Mouse (Mus musculus) neural tube, embryonic 11.5 days (tissue): ENCODE data around the gene Gpr143. TPM values are rescaled to one million over a fixed set of nuclear protein-coding genes. Genes with fewer than 3 reads are reported as not detected.
A peak's percentile ranks its signal among the peaks of the same experiment; 100 is the strongest.
"Not testable (repeated sequence)": the region's sequence is repeated elsewhere in the genome, so short reads cannot be mapped to it uniquely, and the experiment has no call there.

Experiments used
- ATAC-seq: fragments of 200-750 bp; cut with Nextera tagmentation; 2 replicates; pipeline ENCODE4 v1.8.0; 2017; ENCODE audit warnings: moderate number of reproducible peaks, mild to moderate bottlenecking, moderate TSS enrichment, moderate library complexity; ENCODE audit not compliant: insufficient read depth, low FRiP score, low TSS enrichment
- DNase-seq: peaks from one replicate; pipeline ENCODE4 v3.0.0-alpha.2; 2015; ENCODE audit warnings: low spot score
- H3K27ac ChIP-seq: fragments of 300-500 bp; sonication (generic); 2 replicates; pipeline ENCODE4 v1.5.1; 2014; ENCODE audit warnings: low read depth, mild to moderate bottlenecking, low read length
- H3K27me3 ChIP-seq: fragments of 300-500 bp; sonication (generic); 2 replicates; pipeline ENCODE4 v1.6.1; 2014; ENCODE audit warnings: mild to moderate bottlenecking, low read length, mixed read lengths; ENCODE audit not compliant: control insufficient read depth, insufficient read depth
- H3K36me3 ChIP-seq: fragments of 300-500 bp; sonication (generic); 2 replicates; pipeline ENCODE4 v1.6.1; 2014; ENCODE audit warnings: mild to moderate bottlenecking, low read length, moderate library complexity, mixed read lengths; ENCODE audit not compliant: control insufficient read depth, insufficient read depth
- H3K4me1 ChIP-seq: fragments of 300-500 bp; sonication (generic); 2 replicates; pipeline ENCODE4 v1.6.1; 2014; ENCODE audit warnings: low read length, mixed read lengths; ENCODE audit not compliant: control insufficient read depth, insufficient read depth
- H3K4me2 ChIP-seq: fragments of 300-500 bp; sonication (generic); 2 replicates; pipeline ENCODE4 v1.6.1; 2014; ENCODE audit warnings: low read depth, mild to moderate bottlenecking, moderate library complexity
- H3K4me3 ChIP-seq: fragments of 300-500 bp; sonication (generic); 2 replicates; pipeline ENCODE4 v1.5.1; 2014; ENCODE audit warnings: low read depth, low read length
- H3K9ac ChIP-seq: fragments of 300-500 bp; sonication (generic); 2 replicates; pipeline ENCODE4 v1.6.1; 2014; ENCODE audit warnings: mild to moderate bottlenecking, low read length
- H3K9me3 ChIP-seq: fragments of 300-500 bp; sonication (generic); 2 replicates; pipeline ENCODE4 v1.6.1; 2016; ENCODE audit warnings: low read length; ENCODE audit not compliant: control insufficient read depth
- WGBS: fragments of 180-500 bp; shearing (Covaris S2); extraction: QIAGEN DNeasy Blood & Tissue Kit; methylation state at CpG from one replicate; pipeline ENCODE4 v1.1.7; 2014; 5-methylcytosine and 5-hydroxymethylcytosine counted together
- polyA plus RNA-seq: library from polyadenylated mRNA; unstranded; fragments of >200 nt; fragmentation: Nextera tagmentation; extraction: Ambion mirVana; gene quantifications from 2 replicates; pipeline ENCODE4 v1.2.1, GENCODE M21; 2014

Gene Gpr143
- polyA plus RNA-seq, 1 experiment from 2014 or later: not detected

DNA sequence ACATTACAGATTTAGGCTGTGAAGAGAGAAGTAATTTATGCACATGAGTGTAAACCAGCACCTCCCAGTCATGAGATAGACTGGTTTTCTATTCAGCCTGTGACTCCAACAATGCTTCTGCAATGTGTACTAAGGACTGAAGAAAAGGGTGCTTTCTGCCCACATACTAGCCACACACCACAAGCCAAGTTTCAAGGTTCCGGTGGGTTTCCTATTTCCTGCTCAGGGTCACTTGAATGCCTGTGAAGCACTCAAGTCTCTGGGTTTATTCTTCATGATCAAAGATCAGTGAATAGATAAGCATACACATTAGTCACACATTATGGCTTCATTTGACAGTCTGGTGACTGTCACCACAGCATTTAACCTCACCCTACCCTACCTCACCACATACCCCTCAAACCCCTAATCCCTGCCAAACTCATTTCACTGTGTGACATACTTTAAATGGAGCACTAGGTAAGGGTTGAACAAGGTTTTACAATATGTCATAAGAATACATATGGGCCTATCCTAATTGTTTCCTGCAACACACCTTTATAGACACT is 49.4 kb downstream of the Gpr143 start:
- DNase-seq, H3K9me3 ChIP-seq, ATAC-seq, H3K4me2 ChIP-seq, H3K9ac ChIP-seq, H3K27ac ChIP-seq, H3K36me3 ChIP-seq, H3K4me3 ChIP-seq, H3K4me1 ChIP-seq, H3K27me3 ChIP-seq: not testable (repeated sequence)
- WGBS: no CpG with 5 or more reads among the region's 1 CpGs

DNA sequence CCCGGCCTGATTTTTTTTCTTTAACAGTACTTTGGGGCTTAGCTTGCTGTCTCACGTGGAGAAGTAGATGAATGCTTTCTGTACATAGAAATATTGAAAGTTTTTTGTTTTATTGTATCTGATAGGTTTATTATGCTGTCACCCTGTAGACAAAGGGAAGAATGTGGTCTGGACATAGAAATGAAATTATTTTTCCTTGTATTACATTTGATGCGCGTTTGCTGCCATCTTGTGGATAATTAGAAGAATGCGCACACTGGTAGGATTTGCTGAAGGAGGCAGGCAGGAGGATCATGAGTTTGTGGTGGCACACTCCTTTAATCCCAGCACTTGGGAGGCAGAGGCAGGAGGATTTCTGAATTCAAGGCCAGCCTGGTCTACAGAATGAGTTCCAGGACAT is 53.2 kb downstream of the Gpr143 start:
- H3K27ac ChIP-seq, H3K27me3 ChIP-seq, ATAC-seq, H3K4me2 ChIP-seq, H3K4me1 ChIP-seq, H3K9ac ChIP-seq, H3K9me3 ChIP-seq, H3K36me3 ChIP-seq, H3K4me3 ChIP-seq: not testable (repeated sequence)
- DNase-seq: peak; percentile 9
- WGBS: 28% methylated on average over 5 of the region's 5 CpGs

DNA sequence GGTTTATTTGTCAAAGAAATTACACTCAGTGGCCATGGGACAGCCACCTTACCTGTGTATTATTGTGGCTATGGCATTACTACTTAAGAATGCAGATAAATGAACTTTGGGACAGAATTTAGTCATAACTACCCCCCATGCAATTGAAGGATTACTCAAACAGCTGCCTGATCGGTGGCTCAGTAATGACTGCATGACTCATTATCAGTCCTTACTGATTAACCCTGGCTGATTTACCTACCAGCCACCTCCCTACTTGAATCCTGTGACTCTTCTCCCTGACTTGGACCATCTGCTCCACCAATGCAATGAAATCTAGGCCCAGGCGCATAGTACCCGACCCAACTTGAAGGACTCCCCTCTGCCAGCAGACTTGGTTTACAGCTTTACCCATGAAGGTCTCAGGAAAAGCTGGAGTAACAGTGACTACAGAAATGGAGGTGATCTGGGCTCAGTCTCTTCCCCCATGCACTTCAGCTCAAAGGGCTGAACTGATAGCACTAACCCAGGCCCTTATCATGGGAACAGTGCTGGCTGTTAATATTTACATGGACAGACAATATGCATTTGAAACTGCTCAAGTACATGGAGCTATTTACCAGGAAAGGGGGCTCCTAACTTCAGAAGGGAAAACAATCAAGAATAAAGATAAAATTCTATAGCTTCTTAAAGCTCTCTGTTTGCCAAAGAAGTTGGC is 73.5 kb downstream of the Gpr143 start:
- Histone ChIP-seq H3K27ac (no peak overlapping the region), H3K4me2 (no peak overlapping the region), H3K9me3 (no peaks in the 10 kb centered on the region), H3K27me3 (no peaks in the 10 kb centered on the region), H3K36me3 (no peaks in the 10 kb centered on the region), H3K4me3 (no peak overlapping the region), H3K9ac (no peak overlapping the region), H3K4me1 (no peaks in the 10 kb centered on the region)
- DNase-seq: no peak
- WGBS: 86% methylated on average over 3 of the region's 3 CpGs
- ATAC-seq: no peak

Other genes with a start within 250 kb of the Gpr143 start
- not detected in 2 replicates for gene Cldn34a, start 218.6 kb upstream of the Gpr143 start, polyA plus RNA-seq
- gene Shroom2, start 12.5 kb upstream of the Gpr143 start, polyA plus RNA-seq: 12.4 and 13.7 TPM in 2 replicates
- 3.7 and 4.0 TPM in 2 replicates for gene Usp51, start 224.5 kb downstream of the Gpr143 start, polyA plus RNA-seq